Mouse (Mus musculus): Measurements from ENCODE around the gene Vps39. TPM values are rescaled to one million over a fixed set of nuclear protein-coding genes. Genes with fewer than 3 reads are reported as not detected.

Vps39 gene
- polyA plus RNA-seq, 1 experiment from 2014 or later = 27.6 TPM

DNA sequence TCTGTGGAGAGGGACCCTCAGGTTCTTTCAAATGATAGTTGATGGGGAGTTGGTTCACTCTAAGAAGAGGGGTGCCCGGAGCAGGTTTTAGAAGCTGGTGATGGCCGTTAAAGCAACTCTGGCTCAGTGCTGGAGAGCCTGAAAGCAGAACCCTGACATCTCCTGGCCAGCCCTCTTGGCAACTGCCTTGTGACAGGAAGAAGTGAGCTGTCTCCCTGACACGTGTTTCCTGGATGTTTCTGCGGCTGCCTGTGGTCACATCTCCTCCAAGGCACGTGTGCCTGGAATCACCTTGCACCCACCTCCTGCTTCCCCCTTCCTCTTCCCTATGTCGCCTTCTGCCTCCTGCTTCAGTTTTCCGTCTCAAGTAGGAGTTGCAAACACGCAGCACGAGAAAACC, 4.8 kb downstream of the Vps39 start:
- peaks cover 14% of the 10 kb centered on the region for H3K4me1 ChIP-seq
- H3K9ac ChIP-seq = no peak overlapping the region
- no peak for ATAC-seq (ENCODE audit: low FRiP score, low read depth)
- 84% methylated on average over 9 of the region's 9 CpGs for WGBS
- H3K27ac ChIP-seq = no peak overlapping the region
- H3K27me3 ChIP-seq = no peaks in the 10 kb centered on the region
- no peaks in the 10 kb centered on the region for H3K9me3 ChIP-seq
- no peak overlapping the region for H3K4me3 ChIP-seq
- peaks cover 58% of the 10 kb centered on the region for H3K36me3 ChIP-seq
- H3K4me2 ChIP-seq (replicated peaks) = no peak overlapping the region

DNA sequence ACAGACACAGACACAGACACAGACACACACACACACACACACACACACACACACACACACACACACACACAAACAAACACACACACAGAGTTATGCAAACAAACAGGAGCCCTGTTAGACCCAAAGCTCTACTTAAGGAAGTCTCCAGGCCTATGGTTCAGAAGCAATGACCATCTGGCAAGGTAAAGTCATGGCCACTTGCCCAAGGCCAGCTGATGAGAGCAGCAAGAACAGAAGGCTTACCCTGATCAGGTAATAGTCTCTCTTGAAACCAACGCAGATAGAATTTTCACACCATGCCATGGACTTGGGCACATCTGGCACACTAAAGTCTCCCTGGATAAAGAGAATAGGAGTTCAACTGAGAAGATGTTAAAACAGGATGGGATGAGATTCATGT, 11.2 kb downstream of the Vps39 start:
- Histone ChIP-seq H3K9me3 (no peaks in the 10 kb centered on the region), H3K9ac (no peak overlapping the region), H3K27ac (no peak overlapping the region), H3K27me3 (no peaks in the 10 kb centered on the region), H3K36me3 (peaks cover 93% of the 10 kb centered on the region), H3K4me3 (no peak overlapping the region), H3K4me1 (no peaks in the 10 kb centered on the region), H3K4me2 (replicated peaks) (no peak overlapping the region)
- no peak for ATAC-seq (ENCODE audit: low FRiP score, low read depth)
- WGBS = 91% methylated on average over 1 of the region's 1 CpGs

DNA sequence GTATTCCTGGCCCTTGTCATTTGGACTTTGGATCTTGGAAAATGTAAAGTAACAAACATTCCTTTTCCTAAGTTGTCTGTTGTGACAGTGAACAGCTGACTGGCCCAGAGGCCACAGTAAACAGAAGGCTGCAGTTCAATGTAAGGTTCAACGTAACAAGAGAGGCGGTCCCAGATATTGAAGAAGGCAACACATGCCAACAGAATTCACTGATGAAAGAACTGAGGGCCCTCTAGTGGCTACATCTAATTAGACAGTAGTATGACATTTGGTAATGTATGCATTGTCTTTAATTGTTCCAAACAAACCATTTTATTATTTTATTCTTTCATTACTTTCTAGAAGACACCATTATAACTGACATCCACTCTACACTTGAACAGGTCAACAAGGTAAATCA, 15.1 kb downstream of the Vps39 start:
- H3K9me3 ChIP-seq = no peaks in the 10 kb centered on the region
- no peaks in the 10 kb centered on the region for H3K27me3 ChIP-seq
- H3K36me3 ChIP-seq = peaks cover 86% of the 10 kb centered on the region
- no peak overlapping the region for H3K27ac ChIP-seq
- H3K4me2 ChIP-seq (replicated peaks) = no peak overlapping the region
- H3K9ac ChIP-seq = no peak overlapping the region
- no peaks in the 10 kb centered on the region for H3K4me1 ChIP-seq
- no peak overlapping the region for H3K4me3 ChIP-seq
- no peak for ATAC-seq (ENCODE audit: low FRiP score, low read depth)
- WGBS = 82% methylated on average over 2 of the region's 2 CpGs

DNA sequence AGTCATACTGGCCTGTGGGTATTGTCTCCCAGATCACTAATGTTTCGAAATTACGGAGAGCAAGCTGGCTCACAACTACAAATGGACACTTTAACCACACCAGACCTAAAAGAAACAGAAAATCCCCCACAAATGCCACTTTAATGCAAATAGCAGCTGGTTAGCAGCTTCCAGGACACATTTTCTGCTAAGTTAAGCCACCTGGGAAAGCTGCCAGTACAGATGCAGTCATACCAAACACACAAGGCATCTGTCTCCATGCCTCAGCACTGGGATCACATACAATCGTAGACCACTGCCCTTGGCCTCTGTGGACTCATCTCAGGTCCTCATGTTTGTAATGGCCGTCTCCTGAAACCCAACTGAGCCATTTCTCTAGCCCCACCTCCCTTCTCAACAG, 21.4 kb downstream of the Vps39 start:
- H3K4me2 ChIP-seq (replicated peaks) = no peak overlapping the region
- H3K27me3 ChIP-seq = no peaks in the 10 kb centered on the region
- no peak overlapping the region for H3K9ac ChIP-seq
- H3K4me1 ChIP-seq = no peaks in the 10 kb centered on the region
- WGBS = 83% methylated on average over 4 of the region's 4 CpGs
- ATAC-seq (ENCODE audit: low FRiP score, low read depth) = no peak
- no peak overlapping the region for H3K27ac ChIP-seq
- H3K9me3 ChIP-seq = no peaks in the 10 kb centered on the region
- H3K36me3 ChIP-seq = peaks cover 80% of the 10 kb centered on the region
- H3K4me3 ChIP-seq = no peak overlapping the region

DNA sequence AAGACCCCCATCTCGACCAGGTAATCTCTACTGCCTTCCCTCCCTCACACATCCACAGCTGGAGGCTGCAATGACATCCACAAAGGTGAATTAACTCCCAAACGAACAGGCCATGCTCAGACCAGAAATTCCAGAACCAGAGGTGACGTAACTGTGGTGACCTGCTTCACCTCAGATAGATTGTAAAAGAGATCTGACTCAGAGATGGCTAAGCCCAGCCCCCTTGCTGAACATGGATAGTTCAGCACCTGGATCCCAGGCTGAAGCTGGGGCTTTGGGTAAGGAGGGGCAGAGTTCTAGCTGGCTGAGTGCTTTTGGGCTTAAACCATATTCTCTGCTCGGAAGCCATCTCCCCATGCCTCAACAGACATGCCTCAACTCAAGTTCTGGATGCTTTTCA, 37.9 kb downstream of the Vps39 start:
- Histone ChIP-seq H3K4me2 (replicated peaks) (no peak overlapping the region), H3K4me3 (no peak overlapping the region), H3K4me1 (no peaks in the 10 kb centered on the region), H3K9me3 (no peaks in the 10 kb centered on the region), H3K9ac (no peak overlapping the region), H3K36me3 (peaks cover 40% of the 10 kb centered on the region), H3K27me3 (no peaks in the 10 kb centered on the region), H3K27ac (no peak overlapping the region)
- 66% methylated on average over 4 of the region's 4 CpGs for WGBS
- no peak for ATAC-seq (ENCODE audit: low FRiP score, low read depth)

DNA sequence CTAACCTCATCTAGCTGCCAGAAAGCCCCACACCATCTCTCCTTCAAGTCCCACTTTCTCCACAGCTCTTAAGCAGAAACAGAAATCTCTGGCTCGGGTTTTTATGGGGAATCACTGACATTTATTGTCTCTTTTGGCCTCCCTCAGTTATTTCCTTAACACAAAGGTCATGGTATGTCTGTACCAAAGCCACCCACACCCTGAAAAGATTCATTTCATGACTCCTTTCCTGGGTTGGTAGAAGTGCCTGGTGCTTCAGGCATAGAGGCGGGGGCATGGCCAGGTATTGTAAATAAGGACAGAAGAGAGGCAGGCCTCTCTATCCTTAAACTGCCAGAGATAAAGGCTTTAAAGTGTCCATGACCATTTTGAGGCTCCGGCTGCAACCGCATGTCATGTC, 38.5 kb downstream of the Vps39 start:
- H3K27me3 ChIP-seq = no peaks in the 10 kb centered on the region
- no peak overlapping the region for H3K27ac ChIP-seq
- no peak overlapping the region for H3K4me2 ChIP-seq (replicated peaks)
- ATAC-seq (ENCODE audit: low FRiP score, low read depth) = no peak
- H3K9ac ChIP-seq = no peak overlapping the region
- H3K4me3 ChIP-seq = no peak overlapping the region
- H3K36me3 ChIP-seq = peaks cover 36% of the 10 kb centered on the region
- no peaks in the 10 kb centered on the region for H3K4me1 ChIP-seq
- no peaks in the 10 kb centered on the region for H3K9me3 ChIP-seq
- 71% methylated on average over 4 of the region's 4 CpGs for WGBS

DNA sequence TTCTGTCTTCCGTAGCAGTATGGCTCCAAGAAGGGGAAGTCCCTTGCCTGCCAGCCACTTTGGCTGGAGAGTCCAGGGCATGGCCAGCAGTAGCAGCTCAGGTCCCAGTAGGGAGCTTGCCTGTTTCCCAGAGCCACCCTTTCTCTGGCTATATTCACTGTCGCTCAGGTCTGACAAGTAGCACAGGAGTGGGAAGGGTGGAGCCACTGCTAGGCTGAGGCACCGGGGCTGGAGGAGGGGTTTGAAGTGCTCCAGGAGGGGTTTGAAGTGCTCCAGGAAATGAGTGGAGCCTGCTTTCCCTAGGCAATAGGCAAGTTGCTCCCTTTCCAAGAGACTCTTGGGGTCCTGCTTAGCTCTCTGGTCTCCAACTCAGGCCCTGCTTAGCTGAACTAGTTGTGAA, 39.0 kb downstream of the Vps39 start, which contains the start of gene Pla2g4f:
TSS of gene Pla2g4f (minus strand) at position 190 of the 400 bp plus-strand sequence.
- no peak within 1 kb of the TSS for H3K9ac ChIP-seq
- WGBS = 43% methylated on average over 3 of the region's 3 CpGs
- no peak within 1 kb of the TSS for H3K27ac ChIP-seq
- no peak for ATAC-seq (ENCODE audit: low FRiP score, low read depth)
- no peak within 1 kb of the TSS for H3K4me3 ChIP-seq
- H3K27me3 ChIP-seq = no peaks in the 10 kb centered on the region
- H3K36me3 ChIP-seq = peaks cover 31% of the 10 kb centered on the region
- H3K9me3 ChIP-seq = no peaks in the 10 kb centered on the region
- no peak within 1 kb of the TSS for H3K4me2 ChIP-seq (replicated peaks)
- no peaks in the 10 kb centered on the region for H3K4me1 ChIP-seq

DNA sequence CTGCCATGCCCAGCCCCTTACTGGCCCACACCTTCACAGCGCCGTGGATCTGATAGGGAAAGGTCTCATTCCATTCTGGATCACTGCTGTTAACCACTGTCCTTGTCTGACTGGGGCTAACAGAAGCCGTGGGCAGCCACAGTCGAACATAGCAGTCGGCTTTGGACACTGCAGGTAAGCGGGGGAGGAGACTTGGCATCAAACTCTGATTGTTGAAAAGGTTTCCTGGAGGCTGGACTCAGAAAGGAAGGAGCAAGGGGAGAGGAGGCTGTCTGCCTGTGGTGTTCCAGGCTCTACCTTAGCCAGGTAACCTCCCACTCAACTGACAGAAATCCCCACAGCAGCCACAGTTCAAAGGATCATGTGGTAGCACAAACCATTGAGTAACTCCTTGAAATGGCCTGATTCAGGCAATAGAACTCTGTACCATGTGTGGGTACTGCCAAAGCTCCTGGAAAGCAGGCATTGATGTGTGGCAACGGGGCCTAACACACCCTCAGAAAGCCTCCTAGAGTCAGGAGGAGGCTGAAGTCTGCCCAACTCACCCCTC, 40.6 kb downstream of the Vps39 start:
- no peak for ATAC-seq (ENCODE audit: low FRiP score, low read depth)
- Histone ChIP-seq H3K4me2 (replicated peaks) (no peak overlapping the region), H3K27ac (no peak overlapping the region), H3K36me3 (peaks cover 14% of the 10 kb centered on the region), H3K9me3 (no peaks in the 10 kb centered on the region), H3K4me1 (no peaks in the 10 kb centered on the region), H3K4me3 (no peak overlapping the region), H3K27me3 (no peaks in the 10 kb centered on the region), H3K9ac (no peak overlapping the region)
- WGBS = 86% methylated on average over 7 of the region's 7 CpGs

DNA sequence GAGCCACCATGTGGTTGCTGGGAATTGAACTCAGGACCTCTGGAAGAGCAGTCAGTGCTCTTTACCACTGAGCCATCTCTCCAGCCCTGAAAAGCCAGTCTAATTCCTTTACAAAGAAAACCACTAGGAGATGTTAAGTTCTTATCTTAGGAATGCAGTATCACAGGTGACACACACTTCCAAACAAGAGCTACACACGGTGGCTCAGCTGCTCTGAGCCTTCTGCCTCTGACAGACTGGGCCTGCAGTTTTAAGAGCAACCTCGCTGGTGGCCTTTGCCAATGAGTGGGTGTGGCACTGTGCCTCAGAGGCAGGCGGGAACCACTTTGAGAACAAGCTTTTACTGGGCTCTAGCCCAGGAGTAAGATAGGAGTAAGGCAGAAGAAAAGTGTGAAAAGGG, 48.8 kb downstream of the Vps39 start:
- no peak overlapping the region for H3K9ac ChIP-seq
- H3K4me3 ChIP-seq = no peak overlapping the region
- 17% methylated on average over 3 of the region's 3 CpGs for WGBS
- H3K27me3 ChIP-seq = no peaks in the 10 kb centered on the region
- no peaks in the 10 kb centered on the region for H3K9me3 ChIP-seq
- H3K4me2 ChIP-seq (replicated peaks) = no peak overlapping the region
- H3K36me3 ChIP-seq = no peaks in the 10 kb centered on the region
- ATAC-seq (ENCODE audit: low FRiP score, low read depth) = no peak
- no peaks in the 10 kb centered on the region for H3K4me1 ChIP-seq
- no peak overlapping the region for H3K27ac ChIP-seq

DNA sequence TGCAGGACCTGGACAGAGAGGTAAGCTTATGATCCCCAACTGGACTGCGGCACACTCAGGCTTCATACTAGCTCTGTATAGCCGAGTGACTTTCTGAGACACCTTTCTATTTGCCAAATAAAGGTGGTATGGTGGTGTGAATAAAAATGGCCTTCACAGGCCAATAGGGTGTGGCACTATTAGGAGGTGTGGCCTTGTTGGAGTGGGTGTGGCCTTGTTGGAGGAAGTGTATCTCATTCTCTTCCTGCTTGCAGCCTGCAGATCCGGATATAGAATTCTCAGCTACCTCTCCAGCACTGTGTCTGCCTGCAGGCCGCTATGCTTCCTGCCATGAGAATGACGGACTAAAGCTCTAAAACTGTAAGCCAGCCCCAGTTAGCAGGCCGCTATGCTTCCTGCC, 51.9 kb downstream of the Vps39 start:
- 90% methylated on average over 6 of the region's 6 CpGs for WGBS
- Histone ChIP-seq H3K4me3 (no peak overlapping the region), H3K27ac (no peak overlapping the region), H3K4me2 (replicated peaks) (no peak overlapping the region), H3K9ac (no peak overlapping the region), H3K4me1 (no peaks in the 10 kb centered on the region), H3K36me3 (no peaks in the 10 kb centered on the region), H3K9me3 (no peaks in the 10 kb centered on the region), H3K27me3 (no peaks in the 10 kb centered on the region)
- no peak for ATAC-seq (ENCODE audit: low FRiP score, low read depth)

DNA sequence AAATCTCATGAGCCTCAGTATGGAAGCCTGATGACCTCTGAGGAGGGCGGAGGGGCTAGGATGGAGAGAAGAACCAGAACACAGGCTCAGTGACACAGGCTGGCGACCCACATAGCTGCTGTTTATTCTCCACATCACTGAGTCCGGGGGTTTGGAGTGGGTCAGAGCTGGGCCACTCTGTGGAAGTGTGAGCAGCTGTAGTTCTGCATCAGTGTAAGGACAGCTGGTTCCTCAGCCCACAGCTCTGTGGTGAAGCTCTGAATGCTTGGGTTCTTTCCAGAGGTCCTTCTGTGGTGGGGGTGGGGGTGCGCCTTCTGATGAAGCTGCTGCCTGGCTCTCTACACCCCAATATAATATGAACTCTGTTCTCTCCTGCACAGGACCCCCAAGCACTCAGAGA, 53.1 kb downstream of the Vps39 start:
- 0 out of 2 replicates have a peak, but pooled peaks have one; percentile 57 for ATAC-seq (ENCODE audit: low FRiP score, low read depth)

DNA sequence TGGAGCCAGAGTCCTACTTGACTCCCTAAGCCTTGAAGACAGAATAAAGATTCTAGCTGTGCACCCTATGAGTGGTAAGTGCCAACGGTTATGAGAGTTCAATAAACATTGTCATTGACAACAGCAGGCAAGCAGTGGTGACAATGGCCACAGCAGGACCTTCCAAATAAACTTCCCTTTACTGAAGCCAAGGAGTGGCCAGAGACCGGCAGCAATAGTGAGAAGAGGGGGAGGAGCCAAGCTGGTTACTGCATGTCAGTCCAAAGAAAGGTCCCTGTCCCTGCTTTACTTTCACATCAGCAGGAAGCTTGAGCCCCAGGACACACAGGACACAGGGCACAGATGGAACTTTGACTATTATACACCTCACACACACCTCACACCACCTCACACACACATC, 56.8 kb downstream of the Vps39 start:
- H3K4me1 ChIP-seq = no peaks in the 10 kb centered on the region
- H3K4me3 ChIP-seq = no peak overlapping the region
- H3K27me3 ChIP-seq = no peaks in the 10 kb centered on the region
- no peak overlapping the region for H3K27ac ChIP-seq
- no peaks in the 10 kb centered on the region for H3K36me3 ChIP-seq
- no peak overlapping the region for H3K4me2 ChIP-seq (replicated peaks)
- WGBS = 11% methylated on average over 2 of the region's 2 CpGs
- H3K9me3 ChIP-seq = no peaks in the 10 kb centered on the region
- no peak overlapping the region for H3K9ac ChIP-seq
- ATAC-seq (ENCODE audit: low FRiP score, low read depth) = no peak

More for the DNA sequence above, 53.1 kb downstream of the Vps39 start:
- Histone ChIP-seq H3K9me3 (no peaks in the 10 kb centered on the region), H3K4me3 (no peak overlapping the region), H3K27ac (no peak overlapping the region; the same call in 1 of the 2 replicates), H3K27me3 (no peaks in the 10 kb centered on the region), H3K9ac (no peak overlapping the region), H3K4me2 (replicated peaks) (no peak overlapping the region), H3K36me3 (no peaks in the 10 kb centered on the region), H3K4me1 (no peaks in the 10 kb centered on the region)
- WGBS = 74% methylated on average over 4 of the region's 4 CpGs

DNA sequence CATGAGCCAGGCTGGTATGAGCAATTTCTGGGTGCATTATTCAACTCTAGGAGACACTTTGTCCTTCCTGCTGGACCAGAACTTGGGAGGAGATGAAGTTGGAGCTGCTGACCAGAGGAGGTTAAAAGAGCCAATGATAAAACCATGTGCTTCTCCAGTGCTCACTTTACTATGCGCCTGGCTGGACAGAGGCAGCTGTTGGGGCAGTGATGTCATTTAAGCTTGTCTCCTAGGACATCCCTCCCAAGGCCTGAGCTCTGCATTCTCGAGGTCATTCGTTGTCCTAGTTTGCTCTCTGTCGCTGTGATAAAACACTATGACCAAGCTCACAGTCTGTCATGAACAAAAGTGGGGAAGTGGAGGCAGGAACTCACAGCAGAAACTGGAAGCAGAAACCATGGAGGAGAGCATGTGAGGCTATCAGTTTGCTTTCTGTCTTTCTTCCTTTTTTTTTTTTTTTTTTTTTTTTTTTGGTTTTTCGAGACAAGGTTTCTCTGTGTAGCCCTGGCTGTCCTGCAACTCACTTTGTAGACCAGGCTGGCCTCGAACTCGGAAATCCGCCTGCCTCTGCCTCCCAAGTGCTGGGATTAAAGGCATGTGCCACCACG, 61.4 kb downstream of the Vps39 start:
- WGBS = 84% methylated on average over 8 of the region's 9 CpGs
- no peak for ATAC-seq (ENCODE audit: low FRiP score, low read depth)
- no peak overlapping the region for H3K4me2 ChIP-seq (replicated peaks)

More for the DNA sequence above, 61.4 kb downstream of the Vps39 start:
- Histone ChIP-seq H3K9ac (no peak overlapping the region), H3K27me3 (no peaks in the 10 kb centered on the region), H3K9me3 (no peaks in the 10 kb centered on the region), H3K27ac (no peak overlapping the region), H3K4me3 (no peak overlapping the region), H3K36me3 (no peaks in the 10 kb centered on the region), H3K4me1 (no peaks in the 10 kb centered on the region)
